Mouse (Mus musculus): ENCODE measurements around the gene Pck2.

Gene Pck2

DNA sequence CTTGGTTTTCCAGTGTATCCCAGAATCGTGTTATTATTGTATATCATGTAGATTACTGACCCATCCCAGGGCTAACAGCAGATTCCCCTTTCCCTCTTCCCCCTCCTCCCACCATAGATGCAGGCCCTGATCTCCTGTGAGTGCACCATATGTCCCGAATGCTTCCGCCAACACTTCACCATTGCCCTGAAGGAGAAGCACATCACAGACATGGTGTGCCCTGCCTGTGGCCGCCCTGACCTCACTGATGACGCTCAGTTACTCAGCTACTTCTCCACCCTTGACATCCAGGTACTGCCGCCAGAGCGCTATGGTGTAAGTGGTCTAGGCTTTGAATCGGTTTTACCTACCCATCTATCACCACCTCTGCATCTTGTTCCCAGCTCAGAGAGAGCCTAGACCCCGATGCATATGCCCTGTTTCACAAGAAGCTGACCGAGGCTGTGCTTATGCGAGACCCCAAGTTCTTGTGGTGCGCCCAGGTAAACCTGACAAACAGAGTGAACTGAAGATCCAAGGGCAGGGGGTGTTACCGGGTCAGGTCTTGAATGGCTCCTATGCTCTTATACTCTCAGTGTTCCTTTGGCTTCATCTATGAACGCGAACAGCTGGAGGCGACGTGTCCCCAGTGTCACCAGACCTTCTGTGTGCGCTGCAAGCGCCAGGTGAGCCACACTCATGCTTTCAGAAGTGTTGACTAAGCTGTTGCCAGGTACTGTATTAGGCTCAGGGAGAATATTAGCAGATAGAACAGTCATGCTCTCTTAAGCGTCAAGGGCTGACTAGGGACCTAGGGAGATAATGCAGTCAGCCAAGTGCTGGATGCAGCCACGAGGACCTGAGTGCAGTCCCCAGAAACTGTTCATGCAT is 58.7 kb downstream of the Pck2 start:
- no peak for DNase-seq (ENCODE audit: low read depth, low spot score)
